In genomic region chr6:87638134-87638660, GRCm38 (mm10) we compare ENCODE assay signal across 19 mouse cellular contexts. TPM values are rescaled to one million over a fixed set of nuclear protein-coding genes. Genes with fewer than 3 reads are reported as not detected.
DNase-seq lines count a peak whose midpoint lies in the region; ATAC-seq and TF ChIP-seq lines count a peak whose summit lies in the region.
"Had no signal": no experiment of that assay in that cellular context is flagged by ENCODE, and none has a peak within 500 bp of the region (broad histone marks: within the 10 kb centered on the region; RNA-seq: fewer than 3 reads in every experiment).

No protein-coding gene starts in this region.

- no peak overlapping the region for H3K9ac ChIP-seq in intestine, embryonic 15.5 days
- no peak overlapping the region for H3K9ac ChIP-seq in intestine, embryonic 16.5 days (ENCODE audit: low read depth, low read length)
- no peak overlapping the region for H3K9ac ChIP-seq in lung, embryonic 14.5 days
- no peak overlapping the region for H3K9ac ChIP-seq in lung, postnatal 0 days (replicated peaks; ENCODE audit: low read depth)
- H3K9ac ChIP-seq in limb, embryonic 13.5 days = no peak overlapping the region
- no peak overlapping the region for H3K9ac ChIP-seq in forebrain, embryonic 14.5 days (ENCODE audit: low read length)
- H3K9ac ChIP-seq: forebrain, embryonic 15.5 days; heart, embryonic 13.5 days had no signal

- no peaks in the 10 kb centered on the region for H3K36me3 ChIP-seq in intestine, embryonic 15.5 days
- H3K36me3 ChIP-seq in intestine, embryonic 16.5 days (ENCODE audit: control insufficient read depth, insufficient read depth, low read length) = no peaks in the 10 kb centered on the region; the same call in 1 of the 2 replicates
- H3K36me3 ChIP-seq in lung, embryonic 14.5 days (ENCODE audit: insufficient read depth) = 0 out of 2 replicates have a peak, but pooled peaks cover 3% of the 10 kb centered on the region
- no peaks in the 10 kb centered on the region for H3K36me3 ChIP-seq in lung, postnatal 0 days (ENCODE audit: insufficient read depth, low read length)
- H3K36me3 ChIP-seq in limb, embryonic 13.5 days = no peaks in the 10 kb centered on the region; the same call in 1 of the 2 replicates
- 0 out of 2 replicates have a peak, but pooled peaks cover 7% of the 10 kb centered on the region for H3K36me3 ChIP-seq in forebrain, embryonic 14.5 days (ENCODE audit: control insufficient read depth, insufficient read depth, low read length)
- H3K36me3 ChIP-seq: forebrain, embryonic 15.5 days had no signal

- 0 out of 2 replicates have a peak, but pooled peaks cover 3% of the 10 kb centered on the region for H3K4me1 ChIP-seq in intestine, embryonic 15.5 days (replicated peaks)
- H3K4me1 ChIP-seq in intestine, embryonic 16.5 days (ENCODE audit: control insufficient read depth, insufficient read depth, low read length) = 0 out of 2 replicates have a peak, but pooled peaks cover 6% of the 10 kb centered on the region
- H3K4me1 ChIP-seq in lung, embryonic 14.5 days (ENCODE audit: insufficient read depth) = no peaks in the 10 kb centered on the region
- H3K4me1 ChIP-seq in lung, postnatal 0 days (ENCODE audit: insufficient read depth, low read depth, low read length) = no peaks in the 10 kb centered on the region
- peaks cover 8% of the 10 kb centered on the region for H3K4me1 ChIP-seq in limb, embryonic 13.5 days
- H3K4me1 ChIP-seq in forebrain, embryonic 14.5 days (ENCODE audit: control insufficient read depth, insufficient read depth, low read length) = no peaks in the 10 kb centered on the region
- H3K4me1 ChIP-seq: forebrain, embryonic 15.5 days; heart, embryonic 13.5 days had no signal

- WGBS in intestine, embryonic 15.5 days = 36% methylated on average over 11 of the region's 11 CpGs
- 40% methylated on average over 11 of the region's 11 CpGs for WGBS in intestine, embryonic 16.5 days
- WGBS in lung, embryonic 14.5 days = 26% methylated on average over 11 of the region's 11 CpGs
- 39% methylated on average over 11 of the region's 11 CpGs for WGBS in lung, postnatal 0 days
- 28% methylated on average over 11 of the region's 11 CpGs for WGBS in limb, embryonic 13.5 days
- WGBS in forebrain, embryonic 14.5 days = 65% methylated on average over 11 of the region's 11 CpGs

- no peak overlapping the region for H3K4me3 ChIP-seq in intestine, embryonic 15.5 days (replicated peaks)
- H3K4me3 ChIP-seq in intestine, embryonic 16.5 days (ENCODE audit: low read length) = no peak overlapping the region
- no peak overlapping the region for H3K4me3 ChIP-seq in lung, embryonic 14.5 days (ENCODE audit: low read depth, low read length)
- H3K4me3 ChIP-seq in lung, postnatal 0 days (ENCODE audit: low read depth, low read length) = no peak overlapping the region
- H3K4me3 ChIP-seq in limb, embryonic 13.5 days = no peak overlapping the region
- H3K4me3 ChIP-seq in forebrain, embryonic 14.5 days (ENCODE audit: low read depth, low read length) = no peak overlapping the region
- H3K4me3 ChIP-seq: forebrain, embryonic 15.5 days; gastrocnemius, adult 2 months; heart, embryonic 13.5 days had no signal

- no peak overlapping the region for H3K4me2 ChIP-seq in intestine, embryonic 15.5 days (replicated peaks)
- no peak overlapping the region for H3K4me2 ChIP-seq in intestine, embryonic 16.5 days (ENCODE audit: low read depth, low read length)
- H3K4me2 ChIP-seq in lung, embryonic 14.5 days = no peak overlapping the region
- no peak overlapping the region for H3K4me2 ChIP-seq in lung, postnatal 0 days (replicated peaks; ENCODE audit: low read depth, low read length)
- no peak overlapping the region for H3K4me2 ChIP-seq in limb, embryonic 13.5 days (replicated peaks)
- H3K4me2 ChIP-seq in forebrain, embryonic 14.5 days (ENCODE audit: low read length) = no peak overlapping the region
- H3K4me2 ChIP-seq: forebrain, embryonic 15.5 days; heart, embryonic 13.5 days; liver, embryonic 11.5 days had no signal

- no peak for TF ChIP-seq CTCF in lung, embryonic 14.5 days (IDR thresholded peaks at IDR 0.05; ENCODE audit: low read depth)
- TF ChIP-seq CTCF in lung, postnatal 0 days (IDR thresholded peaks at IDR 0.05) = no peak

- DNase-seq in lung, embryonic 14.5 days = peak; percentile 15
- no peak for DNase-seq in lung, postnatal 0 days (ENCODE audit: low spot score)
- no peak for DNase-seq in forebrain, embryonic 14.5 days (ENCODE audit: low spot score)
- no peak for DNase-seq in gastrocnemius, postnatal 36 days
- DNase-seq: gastrocnemius, adult 2 months; heart, adult 11 months; heart, postnatal 36 days; lung, adult 2 months; midbrain, embryonic 14.5 days; spleen, adult 18-20 months; thymus, adult 18-20 months had no signal

- no peak overlapping the region for H3K27ac ChIP-seq in intestine, embryonic 15.5 days
- H3K27ac ChIP-seq in intestine, embryonic 16.5 days (ENCODE audit: low read length) = no peak overlapping the region
- no peak overlapping the region for H3K27ac ChIP-seq in lung, embryonic 14.5 days (ENCODE audit: low read depth)
- H3K27ac ChIP-seq in lung, postnatal 0 days (ENCODE audit: low read length) = no peak overlapping the region
- H3K27ac ChIP-seq in limb, embryonic 13.5 days = no peak overlapping the region
- H3K27ac ChIP-seq in forebrain, embryonic 14.5 days (ENCODE audit: low read depth, low read length) = no peak overlapping the region
- H3K27ac ChIP-seq: forebrain, embryonic 15.5 days; gastrocnemius, adult 2 months; heart, embryonic 13.5 days; macrophage had no signal

- H3K9me3 ChIP-seq in intestine, embryonic 15.5 days = no peaks in the 10 kb centered on the region
- H3K9me3 ChIP-seq in intestine, embryonic 16.5 days (ENCODE audit: control insufficient read depth, low read length) = 0 out of 2 replicates have a peak, but pooled peaks cover 2% of the 10 kb centered on the region
- H3K9me3 ChIP-seq in lung, embryonic 14.5 days (ENCODE audit: low read depth, low read length) = no peaks in the 10 kb centered on the region
- H3K9me3 ChIP-seq in lung, postnatal 0 days (ENCODE audit: low read length) = no peaks in the 10 kb centered on the region; the same call in 1 of the 2 replicates
- H3K9me3 ChIP-seq in limb, embryonic 13.5 days = no peaks in the 10 kb centered on the region
- H3K9me3 ChIP-seq in forebrain, embryonic 14.5 days (replicated peaks; ENCODE audit: control insufficient read depth, low read length) = no peaks in the 10 kb centered on the region
- H3K9me3 ChIP-seq: forebrain, embryonic 15.5 days; heart, embryonic 13.5 days had no signal

- intact Hi-C loops in gastrocnemius, postnatal 36 days (cut with DNase I) = no loop called here

- ATAC-seq in intestine, embryonic 15.5 days = 0 out of 2 replicates have a peak, but pooled peaks have one; percentile 12
- no peak for ATAC-seq in intestine, embryonic 16.5 days
- no peak for ATAC-seq in lung, embryonic 14.5 days (ENCODE audit: insufficient read depth)
- ATAC-seq in lung, postnatal 0 days = no peak
- 0 out of 2 replicates have a peak, but pooled peaks have one; percentile 44 for ATAC-seq in limb, embryonic 13.5 days (ENCODE audit: low FRiP score, low read depth)
- ATAC-seq in forebrain, embryonic 14.5 days = no peak
- ATAC-seq: forebrain, embryonic 15.5 days; hindbrain, embryonic 16.5 days had no signal

- no peak for TF ChIP-seq EP300 in lung, postnatal 0 days (IDR thresholded peaks at IDR 0.05)

- no peaks in the 10 kb centered on the region for H3K27me3 ChIP-seq in intestine, embryonic 15.5 days (replicated peaks)
- no peaks in the 10 kb centered on the region for H3K27me3 ChIP-seq in intestine, embryonic 16.5 days (replicated peaks; ENCODE audit: control insufficient read depth, insufficient read depth, low read length)
- no peaks in the 10 kb centered on the region for H3K27me3 ChIP-seq in lung, embryonic 14.5 days (ENCODE audit: insufficient read depth, low read length)
- H3K27me3 ChIP-seq in lung, postnatal 0 days (replicated peaks; ENCODE audit: insufficient read depth, low read length) = no peaks in the 10 kb centered on the region
- no peaks in the 10 kb centered on the region for H3K27me3 ChIP-seq in limb, embryonic 13.5 days
- H3K27me3 ChIP-seq in forebrain, embryonic 14.5 days (replicated peaks; ENCODE audit: control insufficient read depth, insufficient read depth, low read length) = no peaks in the 10 kb centered on the region
- H3K27me3 ChIP-seq: forebrain, embryonic 15.5 days; heart, embryonic 13.5 days had no signal

RNA-seq across cellular contexts. Expression of gene Aplf, which starts 33.8 kb away (rescaled TPM):
- 13.3 and 15.1 TPM in 2 replicates for polyA plus RNA-seq in intestine, embryonic 15.5 days (2015; fragmentation: Nextera tagmentation; extraction: Ambion mirVana)
- 13.0 and 14.2 TPM in 2 replicates for polyA plus RNA-seq in intestine, embryonic 16.5 days (2015; fragmentation: Nextera tagmentation; extraction: Ambion mirVana)
- polyA plus RNA-seq in lung, embryonic 14.5 days (2014; fragmentation: Nextera tagmentation; extraction: Ambion mirVana) = 14.6 and 15.4 TPM in 2 replicates
- 8.7 and 10.0 TPM in 2 replicates for polyA plus RNA-seq in lung, postnatal 0 days (2015; fragmentation: Nextera tagmentation; extraction: Ambion mirVana)
- polyA plus RNA-seq in limb, embryonic 13.5 days (2015; fragmentation: Nextera tagmentation; extraction: Ambion mirVana) = 13.4 and 15.4 TPM in 2 replicates
- 14.9 and 15.4 TPM in 2 replicates for polyA plus RNA-seq in forebrain, embryonic 14.5 days (2014; fragmentation: Nextera tagmentation; extraction: Ambion mirVana)
- total RNA-seq in gastrocnemius, postnatal 36 days (2021) = 1 to 10 TPM; 2.8 to 3.4 TPM

RNA-seq across cellular contexts. Expression of gene Prokr1, which starts 47.7 kb away (rescaled TPM):
- 2.6 and 2.7 TPM in 2 replicates for polyA plus RNA-seq in intestine, embryonic 15.5 days (2015; fragmentation: Nextera tagmentation; extraction: Ambion mirVana)
- 2.3 and 2.4 TPM in 2 replicates for polyA plus RNA-seq in intestine, embryonic 16.5 days (2015; fragmentation: Nextera tagmentation; extraction: Ambion mirVana)
- 2.5 and 3.2 TPM in 2 replicates for polyA plus RNA-seq in lung, embryonic 14.5 days (2014; fragmentation: Nextera tagmentation; extraction: Ambion mirVana)
- 0.41 and 0.52 TPM in 2 replicates for polyA plus RNA-seq in lung, postnatal 0 days (2015; fragmentation: Nextera tagmentation; extraction: Ambion mirVana)
- 3.8 and 4.6 TPM in 2 replicates for polyA plus RNA-seq in limb, embryonic 13.5 days (2015; fragmentation: Nextera tagmentation; extraction: Ambion mirVana)
- polyA plus RNA-seq in forebrain, embryonic 14.5 days (2014; fragmentation: Nextera tagmentation; extraction: Ambion mirVana) = 3.1 and 3.2 TPM in 2 replicates
- total RNA-seq in gastrocnemius, postnatal 36 days (2021) = 1 to 10 TPM; 1.9 to 3.1 TPM

Comparison
In these comparisons a context has a peak if more than half of its experiments do, and no peak if none do; other contexts are left out.
1. ATAC-seq: peak in intestine, embryonic 15.5 days (single experiment) and limb, embryonic 13.5 days (single experiment); none in intestine, embryonic 16.5 days (single experiment), lung, embryonic 14.5 days (single experiment), lung, postnatal 0 days (single experiment) and forebrain, embryonic 14.5 days (single experiment).